Mouse (Mus musculus): ENCODE data around the gene Magi2. TPM values are rescaled to one million over a fixed set of nuclear protein-coding genes. Genes with fewer than 3 reads are reported as not detected.
"Not testable (repeated sequence)": the region's sequence is repeated elsewhere in the genome, so short reads cannot be mapped to it uniquely, and the experiment has no call there.

Magi2 gene
- total RNA-seq, 2 experiments from 2014 or later: 7.3 to 9.5 TPM

DNA sequence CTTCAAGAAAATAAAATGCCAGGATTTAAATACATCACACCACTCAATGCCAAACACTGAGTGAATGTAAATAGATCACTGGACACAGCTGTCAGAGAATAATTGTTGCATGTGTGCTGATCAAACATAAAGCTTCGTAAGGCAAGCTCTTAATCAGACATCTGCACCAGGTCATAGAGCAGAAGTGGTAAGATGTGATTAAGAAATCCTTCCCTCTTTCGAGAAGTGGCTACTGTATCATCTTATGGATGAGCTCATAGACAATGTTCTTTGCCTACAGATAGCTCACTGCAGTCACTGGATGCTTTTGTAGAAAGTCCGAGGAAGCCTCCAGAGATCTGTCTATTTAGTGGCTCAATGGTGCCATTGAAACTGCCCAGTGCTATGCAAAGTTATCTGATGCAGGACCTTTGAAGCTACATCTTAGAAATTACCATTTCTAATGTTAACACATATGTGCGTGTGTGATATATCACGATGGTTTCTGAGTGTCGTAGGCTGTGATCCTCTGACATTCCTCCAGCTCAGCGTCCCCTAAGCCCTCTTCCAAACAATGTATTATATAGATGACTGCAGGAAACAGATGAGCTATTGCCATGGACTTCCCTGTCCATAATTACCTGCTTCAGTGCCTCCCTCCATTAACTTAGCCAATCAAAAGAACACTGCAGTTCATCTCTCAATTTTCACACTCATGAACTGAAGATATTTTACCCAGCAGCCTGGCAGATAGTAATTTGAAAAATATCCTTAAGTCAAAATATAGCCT, 1231.1 kb downstream of the Magi2 start:
- no peak for DNase-seq
- intact Hi-C loops (cut with DNase I): no loop called here

- intact Hi-C loops (cut with DNase I): no loop called here
- no peak for DNase-seq
Observed at GRCm38 (mm10) chr5:20461709-20462108, 1234.9 kb downstream of the Magi2 start.

DNA sequence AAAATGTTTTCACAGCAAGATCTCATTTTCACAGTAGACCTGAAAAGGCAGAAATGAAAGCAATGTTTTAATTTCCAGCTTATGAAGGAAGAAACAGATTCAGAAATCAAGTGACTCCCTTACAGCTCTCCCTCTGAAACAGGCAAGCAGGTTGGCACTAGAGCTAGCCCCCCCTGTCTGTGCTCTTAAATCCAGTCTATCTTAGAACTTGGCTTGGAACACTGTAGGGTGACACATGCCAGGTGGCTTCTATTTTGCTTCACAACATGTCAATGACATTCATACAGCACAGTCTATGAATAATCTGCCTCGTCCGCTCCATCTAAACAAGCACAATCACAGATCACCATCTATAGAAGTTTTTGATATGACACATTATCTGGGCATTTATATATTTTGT, 1235.5 kb downstream of the Magi2 start:
- intact Hi-C loops (cut with DNase I): no loop called here

GRCm38 (mm10) chr5:20469721-20470120, 1242.9 kb downstream of the Magi2 start:
- no peak for DNase-seq
- intact Hi-C loops (cut with DNase I): loop anchor here (5.0 kb wide), 1 partner anchor 233 kb away; no protein-coding TSS in a partner anchor

More for the DNA sequence above, 1235.5 kb downstream of the Magi2 start:
- peak in 1 of 2 experiments; percentile 4 for DNase-seq

DNA sequence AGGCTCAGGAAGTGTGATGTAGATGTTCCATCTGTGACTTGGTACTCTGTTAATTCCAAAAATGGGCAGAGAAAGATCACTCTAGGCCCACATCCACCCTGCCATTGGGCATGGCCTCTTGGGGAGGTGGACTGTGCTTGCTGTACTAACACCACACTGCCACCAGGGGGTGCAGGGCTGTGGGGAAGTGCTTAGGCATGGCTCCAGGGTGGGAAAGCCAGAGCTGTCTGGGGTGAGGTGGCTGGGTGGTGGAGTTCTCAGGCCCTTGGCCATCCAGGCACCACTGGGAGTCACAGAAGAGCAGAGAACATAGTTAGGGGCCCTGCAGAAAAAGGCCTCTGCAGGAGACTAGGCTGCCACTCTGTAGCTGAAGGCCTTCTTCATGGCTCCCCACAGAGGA, 1243.6 kb downstream of the Magi2 start:
- peak; percentile 22 to 25 for DNase-seq
- intact Hi-C loops (cut with DNase I): loop anchor here (5.0 kb wide), 1 partner anchor 232 kb away; no protein-coding TSS in a partner anchor

- intact Hi-C loops (cut with DNase I): no loop called here
- no peak for DNase-seq
Observed at GRCm38 (mm10) chr5:20484505-20484904, 1257.7 kb downstream of the Magi2 start.

DNA sequence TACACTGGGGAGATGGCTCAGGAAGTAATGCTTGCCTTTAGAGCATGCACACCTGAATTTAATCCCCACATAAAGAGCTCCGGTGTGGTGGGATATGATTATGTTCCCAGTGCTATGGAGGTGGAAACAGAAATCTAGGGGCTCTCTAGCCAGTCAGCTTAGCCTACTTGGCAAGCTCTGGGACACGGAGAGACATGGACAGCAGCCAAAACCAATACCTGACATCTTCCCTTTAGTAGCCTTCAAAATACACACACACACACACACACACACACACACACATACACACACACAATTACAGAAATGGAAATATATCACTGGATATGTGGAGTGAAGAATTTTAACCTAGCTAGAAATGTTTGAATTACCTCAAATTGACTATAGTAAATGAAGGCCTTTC, 1265.1 kb downstream of the Magi2 start:
- intact Hi-C loops (cut with DNase I): no loop called here
- DNase-seq: no peak

DNA sequence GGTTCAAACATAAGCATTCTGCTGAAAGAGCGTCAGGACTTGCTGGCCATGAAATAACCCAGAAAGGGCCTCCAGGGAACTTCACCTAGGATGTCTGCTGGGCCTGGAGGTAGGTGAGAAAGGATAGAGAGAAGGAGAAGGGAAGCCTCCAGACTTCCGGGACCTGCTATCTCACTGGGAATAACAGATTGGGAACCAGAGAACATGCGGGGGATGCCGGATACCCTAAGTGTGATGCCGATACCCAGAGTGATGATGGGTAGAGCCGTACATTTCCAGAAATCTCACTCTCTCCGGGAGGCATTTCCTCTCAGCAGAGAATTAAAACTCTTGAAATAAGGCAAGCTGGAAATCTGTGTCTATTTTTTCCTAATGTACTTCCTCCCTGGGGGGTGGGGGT, 1265.8 kb downstream of the Magi2 start:
- intact Hi-C loops (cut with DNase I): no loop called here
- no peak for DNase-seq

GRCm38 (mm10) chr5:20494010-20494409, 1267.2 kb downstream of the Magi2 start:
- no peak for DNase-seq
- intact Hi-C loops (cut with DNase I): no loop called here

DNA sequence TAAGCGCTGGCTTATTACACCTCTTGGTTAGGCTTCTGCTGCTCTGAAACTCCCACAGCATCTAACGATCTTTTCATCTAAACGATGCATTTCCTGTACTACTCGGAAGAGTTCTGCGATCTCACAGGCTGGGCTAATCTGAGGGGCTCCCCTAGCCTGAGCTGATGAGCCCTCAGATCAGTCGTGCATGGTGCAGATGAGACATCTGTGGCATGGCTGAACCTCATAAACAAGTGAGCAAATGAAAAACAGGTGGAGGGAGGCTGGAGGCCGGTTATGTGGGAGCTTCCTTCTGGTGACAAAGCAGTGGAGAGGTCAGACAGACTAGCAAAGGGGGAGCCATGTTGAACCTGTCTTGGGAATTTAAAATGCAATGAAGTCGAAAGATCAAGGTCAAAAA, 1270.1 kb downstream of the Magi2 start:
- intact Hi-C loops (cut with DNase I): no loop called here
- DNase-seq: no peak

GRCm38 (mm10) chr5:20499031-20499600, 1272.3 kb downstream of the Magi2 start:
- intact Hi-C loops (cut with DNase I): no loop called here
- DNase-seq: no peak

GRCm38 (mm10) chr5:20508609-20509008, 1281.8 kb downstream of the Magi2 start:
- intact Hi-C loops (cut with DNase I): no loop called here
- DNase-seq: no peak

DNA sequence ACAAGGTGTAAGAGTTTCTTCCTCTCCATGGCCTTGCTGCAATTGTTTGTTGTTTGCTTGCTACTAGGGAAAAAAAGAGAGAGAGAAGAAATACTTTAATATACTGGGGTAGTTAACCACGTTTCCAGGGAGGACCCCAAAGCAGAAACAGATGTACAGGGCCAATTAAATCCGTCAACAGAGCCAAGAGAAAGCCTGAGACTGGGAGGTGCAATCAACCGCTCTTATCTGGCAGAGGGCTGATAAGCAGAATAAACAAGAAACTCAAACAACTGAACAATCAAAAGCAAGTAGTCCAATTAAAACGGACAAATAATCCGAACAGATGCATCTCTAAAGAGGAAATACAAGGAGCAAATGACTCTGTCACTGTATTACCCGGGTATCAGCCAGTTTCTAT, 1282.8 kb downstream of the Magi2 start:
- DNase-seq: no peak
- intact Hi-C loops (cut with DNase I): no loop called here

DNA sequence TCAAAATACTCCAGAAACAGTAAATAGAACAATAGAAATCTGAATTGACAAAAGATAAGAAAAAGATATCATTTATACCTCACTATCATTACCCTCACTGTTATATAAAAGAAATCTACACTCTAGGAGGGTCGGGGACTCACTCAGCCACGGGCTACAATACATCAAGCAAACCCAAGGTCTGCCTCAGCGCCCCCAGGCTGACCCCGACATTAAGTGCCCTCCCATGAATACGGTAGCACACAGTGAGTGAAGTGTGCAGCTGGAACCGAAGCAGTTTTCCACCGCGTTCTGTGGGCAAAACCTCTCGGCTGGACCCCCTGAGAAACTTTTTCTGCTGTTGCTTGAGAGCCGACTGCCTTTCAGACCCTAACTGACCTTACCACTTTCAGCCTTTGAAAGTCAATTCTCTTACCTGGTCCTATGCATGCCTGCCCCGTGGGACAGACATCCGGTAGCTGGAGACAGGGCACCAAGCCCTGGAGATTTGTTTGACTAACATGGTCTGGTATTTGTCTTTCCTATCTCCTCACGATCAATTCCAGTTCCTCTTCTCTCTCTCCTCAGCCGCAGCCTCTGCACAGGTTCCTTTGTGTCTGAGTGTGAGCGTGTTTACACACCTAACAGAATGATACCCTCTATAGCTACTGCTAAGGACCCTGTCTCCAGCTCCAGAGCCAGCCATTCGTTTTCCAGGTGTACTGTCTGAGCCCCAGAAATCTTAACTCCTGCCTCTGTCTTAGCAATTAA, 1285.7 kb downstream of the Magi2 start:
- intact Hi-C loops (cut with DNase I): no loop called here
- DNase-seq: no peak

- intact Hi-C loops (cut with DNase I): no loop called here
- DNase-seq: no peak
Observed at GRCm38 (mm10) chr5:20521639-20522038, 1294.8 kb downstream of the Magi2 start.

- intact Hi-C loops (cut with DNase I): no loop called here
- DNase-seq: no peak
Observed at GRCm38 (mm10) chr5:20522047-20522446, 1295.2 kb downstream of the Magi2 start.

- intact Hi-C loops (cut with DNase I): no loop called here
- no peak for DNase-seq
Observed at GRCm38 (mm10) chr5:20523776-20524175, 1296.9 kb downstream of the Magi2 start.

DNA sequence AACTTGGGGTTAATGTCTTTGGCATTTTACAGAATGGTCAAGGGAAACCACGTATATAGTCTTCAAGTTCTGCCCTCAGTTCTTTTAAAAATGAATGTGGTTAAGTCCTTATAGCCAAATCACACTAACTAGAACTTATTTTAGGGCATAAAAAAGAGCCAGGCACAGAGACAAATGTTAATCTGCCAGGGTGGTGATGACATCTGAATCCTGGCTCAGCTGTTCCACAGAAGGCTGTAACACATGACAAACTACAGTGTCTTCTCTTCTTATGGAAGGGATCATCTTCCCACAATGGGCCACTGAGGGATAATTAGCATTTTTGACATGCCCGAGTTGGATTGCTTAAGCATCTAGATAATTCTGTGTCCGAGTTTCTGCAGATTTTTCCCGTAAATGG, 1299.8 kb downstream of the Magi2 start:
- DNase-seq; intact Hi-C loops (cut with DNase I): not testable (repeated sequence)

- intact Hi-C loops (cut with DNase I): no loop called here
- no peak for DNase-seq
Observed at GRCm38 (mm10) chr5:20536544-20536943, 1309.7 kb downstream of the Magi2 start.

DNA sequence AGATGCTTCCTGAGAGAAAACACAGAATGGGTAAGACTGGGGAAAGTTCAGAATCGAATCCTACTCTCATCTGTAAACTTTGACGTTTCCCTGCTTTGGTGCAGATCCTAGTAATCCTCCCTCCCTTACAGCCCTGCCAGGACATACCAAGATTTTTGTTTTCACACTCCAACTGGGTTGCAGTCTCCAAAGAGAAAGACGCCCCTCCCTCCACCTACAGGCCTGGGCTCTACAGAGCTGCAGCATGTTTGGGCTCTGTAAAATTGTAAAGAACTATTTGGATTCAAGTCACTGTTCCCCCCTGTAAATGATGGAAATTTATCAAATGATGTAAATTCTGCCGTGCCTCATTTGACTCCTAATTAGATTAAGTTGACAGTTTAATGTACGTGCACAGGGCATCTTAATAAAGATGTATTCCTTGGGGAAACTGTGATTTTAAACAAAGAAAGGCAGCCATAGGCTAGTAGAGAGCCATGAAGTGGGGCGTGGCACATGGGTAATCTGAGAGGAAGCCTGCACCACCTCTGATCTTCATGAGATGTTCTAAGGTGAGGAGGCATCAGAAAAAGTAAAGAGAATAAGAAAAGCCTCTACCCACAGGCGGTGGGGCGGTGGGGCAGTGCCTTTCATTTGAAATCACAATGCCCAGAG, 1310.7 kb downstream of the Magi2 start:
- intact Hi-C loops (cut with DNase I): no loop called here
- DNase-seq: no peak

GRCm38 (mm10) chr5:20544374-20544773, 1317.5 kb downstream of the Magi2 start:
- intact Hi-C loops (cut with DNase I): no loop called here
- no peak for DNase-seq

Data from heart, postnatal 36 days (tissue).